In genomic region chr15:79428616-79429015, GRCm38 (mm10) we compare ENCODE assay signal across 17 mouse cellular contexts.
"Had no signal": no experiment of that assay in that cellular context is flagged by ENCODE, and none has a peak within 500 bp of the region (broad histone marks: within the 10 kb centered on the region; RNA-seq: fewer than 3 reads in every experiment).

No protein-coding gene starts in this region.

- H3K27me3 ChIP-seq: neural tube, embryonic 12.5 days; neural tube, embryonic 13.5 days; neural tube, embryonic 15.5 days; stomach, embryonic 15.5 days had no signal

- H3K9me3 ChIP-seq: neural tube, embryonic 12.5 days; neural tube, embryonic 13.5 days; neural tube, embryonic 15.5 days; stomach, embryonic 15.5 days had no signal

- H3K4me1 ChIP-seq: stomach, embryonic 15.5 days had no signal

- H3K4me2 ChIP-seq: neural tube, embryonic 12.5 days; neural tube, embryonic 13.5 days; neural tube, embryonic 15.5 days; stomach, embryonic 15.5 days had no signal

- H3K9ac ChIP-seq: neural tube, embryonic 12.5 days; neural tube, embryonic 13.5 days; neural tube, embryonic 15.5 days; stomach, embryonic 15.5 days had no signal

- DNase-seq: retina, postnatal 1 day; right cerebral cortex, adult 18-20 months; right cerebral cortex, postnatal 14 days; right cerebral cortex, postnatal 25 days; right cerebral cortex, postnatal 4 days; spleen, adult 18-20 months; thymus, adult 18-20 months; thymus, adult 2 months; thymus, postnatal 14 days; thymus, postnatal 25 days; thymus, postnatal 36 days; thymus, postnatal 4 days had no signal

- H3K4me3 ChIP-seq: neural tube, embryonic 12.5 days; neural tube, embryonic 13.5 days; neural tube, embryonic 15.5 days; stomach, embryonic 15.5 days had no signal

- H3K27ac ChIP-seq: neural tube, embryonic 12.5 days; neural tube, embryonic 13.5 days; neural tube, embryonic 15.5 days; stomach, embryonic 15.5 days; stomach, postnatal 0 days had no signal
